Mouse (Mus musculus) frontal cortex, postnatal 10 days (tissue): ENCODE data around the gene Lmx1b.

Source experiments
- DNase-seq, 2 experiments: peaks; one replicate each; pipeline ENCODE4 v3.0.0; 2022; ENCODE audit warnings: low spot score in 2 of 2, mixed read lengths in 1 of 2

Lmx1b gene

GRCm38 (mm10) chr2:33643721-33644713, 3.7 kb upstream of the Lmx1b start:
- no peak for DNase-seq

GRCm38 (mm10) chr2:33642650-33643458, 2.5 kb upstream of the Lmx1b start:
- peak in 1 of 2 experiments; percentile 68 for DNase-seq

GRCm38 (mm10) chr2:33641859-33642571, 1.7 kb upstream of the Lmx1b start:
- no peak for DNase-seq

DNA sequence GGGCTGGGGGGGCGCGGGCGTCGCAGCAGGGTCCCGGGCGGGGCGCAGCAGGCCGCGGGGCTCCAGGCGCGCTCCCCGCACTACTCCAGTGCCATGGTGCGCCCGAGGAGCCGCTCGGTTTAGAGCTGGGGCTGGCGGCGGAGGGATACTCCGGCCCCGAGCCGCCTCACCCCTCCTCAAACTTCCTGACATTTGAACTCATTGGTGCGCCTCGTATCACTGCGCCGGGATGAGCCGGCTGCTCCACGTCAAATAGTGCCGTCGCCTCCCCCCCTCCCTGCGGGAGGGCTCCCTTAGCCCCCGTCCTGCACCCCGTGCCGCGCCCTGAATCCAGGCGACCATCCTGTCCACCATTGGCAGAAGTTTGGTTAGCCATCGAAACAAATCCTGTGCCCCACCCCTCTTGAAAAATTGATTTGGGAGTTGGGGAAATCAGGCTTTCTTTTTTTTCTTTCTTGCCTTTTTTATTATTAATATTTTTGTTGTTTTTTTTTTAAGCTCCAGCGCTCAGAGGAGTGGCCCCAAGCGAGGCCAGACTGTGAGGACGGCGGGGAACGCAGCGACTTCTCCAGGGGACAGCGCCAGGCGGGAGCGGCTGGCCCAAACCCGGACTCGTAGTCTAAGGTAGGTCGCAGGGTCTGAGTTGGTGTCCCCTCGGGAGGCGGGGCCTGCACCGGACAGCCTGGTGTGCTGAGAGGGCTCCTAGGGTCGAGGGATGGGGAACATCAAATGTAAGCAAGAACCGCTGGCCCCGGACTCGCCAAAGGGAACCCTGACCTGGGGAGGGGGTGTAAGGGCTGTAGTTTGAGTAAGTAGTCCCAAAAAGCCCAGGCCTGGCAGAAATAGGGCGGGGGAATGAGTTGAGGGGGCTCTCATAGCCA, 907 bp upstream of the Lmx1b start:
- no peak for DNase-seq

- DNase-seq = no peak
Measured at GRCm38 (mm10) chr2:33639301-33640170, 775 bp downstream of the Lmx1b start.

- DNase-seq = no peak
Measured at GRCm38 (mm10) chr2:33638141-33638733, 2.1 kb downstream of the Lmx1b start.

GRCm38 (mm10) chr2:33637288-33637687, 3.0 kb downstream of the Lmx1b start:
- DNase-seq = no peak

GRCm38 (mm10) chr2:33636628-33637188, 3.6 kb downstream of the Lmx1b start:
- DNase-seq = no peak

- DNase-seq = no peak
Measured at GRCm38 (mm10) chr2:33636117-33636521, 4.2 kb downstream of the Lmx1b start.

DNA sequence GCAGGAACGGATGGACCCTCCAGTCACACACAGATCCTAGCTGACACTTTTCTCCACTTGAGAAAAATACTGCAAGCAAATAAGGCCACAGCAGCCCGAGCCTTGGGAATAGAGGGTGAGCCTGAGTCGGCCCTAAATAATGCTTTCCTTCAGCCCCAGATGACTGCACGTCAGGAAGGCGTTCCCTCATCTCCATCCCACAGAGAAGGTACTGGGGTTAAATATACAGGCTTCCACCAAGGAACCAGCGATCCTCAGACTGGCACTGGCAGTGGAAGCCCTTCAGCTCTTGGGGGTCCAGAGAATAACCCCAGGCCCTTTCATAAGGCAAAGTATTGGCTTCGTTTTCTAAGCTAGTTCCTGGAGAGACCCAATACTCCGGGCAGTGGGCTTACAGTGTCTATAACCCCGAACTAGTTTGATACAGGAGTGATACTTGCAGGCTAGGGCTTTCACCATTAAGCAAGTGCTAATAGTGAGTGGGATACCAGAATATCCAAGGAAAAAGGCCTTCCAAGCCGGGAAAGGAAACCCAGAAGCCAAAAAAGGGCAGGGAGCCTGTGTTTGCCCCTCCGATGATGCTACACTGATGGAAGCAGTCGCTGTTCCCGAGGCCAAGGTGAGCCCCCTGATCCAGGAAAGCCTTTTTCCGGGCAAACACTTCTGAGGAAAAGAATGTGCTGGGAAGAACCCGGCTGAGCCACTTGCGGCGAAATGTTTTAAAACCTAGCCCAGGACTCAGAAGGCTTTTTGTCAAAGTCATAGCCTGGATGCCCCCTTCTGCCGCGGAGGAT, 4.8 kb downstream of the Lmx1b start:
- no peak for DNase-seq

DNA sequence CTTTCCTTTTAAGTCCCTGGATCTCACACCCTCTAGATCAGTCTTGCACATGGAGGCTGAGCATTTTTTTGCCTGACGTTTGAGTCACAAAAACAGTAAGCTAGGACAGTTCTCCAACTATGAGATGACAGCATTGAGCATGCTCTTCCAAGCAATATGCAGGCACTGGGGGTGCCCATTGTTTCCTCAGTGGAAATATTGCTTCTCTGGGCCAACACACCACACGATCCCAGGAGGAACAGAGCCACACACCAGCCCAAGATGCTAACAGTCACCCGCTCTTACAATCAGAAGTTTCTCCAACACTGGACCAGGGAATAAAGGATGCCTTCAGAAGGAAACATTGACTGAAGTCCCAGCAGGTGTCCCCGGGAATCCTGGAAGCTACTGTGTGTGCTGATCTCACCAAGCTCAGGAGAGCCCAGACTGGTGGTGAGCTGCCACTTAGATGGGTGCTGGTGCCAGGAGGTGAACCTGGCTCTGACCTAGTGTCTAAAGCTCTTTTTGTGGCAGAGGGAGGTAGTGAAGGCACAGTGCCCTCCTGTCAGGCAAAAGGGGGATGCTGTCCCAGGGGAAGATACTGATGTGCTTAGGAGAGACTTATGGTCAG, 5.7 kb downstream of the Lmx1b start:
- DNase-seq = no peak

- no peak for DNase-seq
Measured at GRCm38 (mm10) chr2:33633955-33634354, 6.4 kb downstream of the Lmx1b start.

GRCm38 (mm10) chr2:33633237-33633636, 7.1 kb downstream of the Lmx1b start:
- DNase-seq = no peak

GRCm38 (mm10) chr2:33632551-33633059, 7.7 kb downstream of the Lmx1b start:
- DNase-seq = no peak

DNA sequence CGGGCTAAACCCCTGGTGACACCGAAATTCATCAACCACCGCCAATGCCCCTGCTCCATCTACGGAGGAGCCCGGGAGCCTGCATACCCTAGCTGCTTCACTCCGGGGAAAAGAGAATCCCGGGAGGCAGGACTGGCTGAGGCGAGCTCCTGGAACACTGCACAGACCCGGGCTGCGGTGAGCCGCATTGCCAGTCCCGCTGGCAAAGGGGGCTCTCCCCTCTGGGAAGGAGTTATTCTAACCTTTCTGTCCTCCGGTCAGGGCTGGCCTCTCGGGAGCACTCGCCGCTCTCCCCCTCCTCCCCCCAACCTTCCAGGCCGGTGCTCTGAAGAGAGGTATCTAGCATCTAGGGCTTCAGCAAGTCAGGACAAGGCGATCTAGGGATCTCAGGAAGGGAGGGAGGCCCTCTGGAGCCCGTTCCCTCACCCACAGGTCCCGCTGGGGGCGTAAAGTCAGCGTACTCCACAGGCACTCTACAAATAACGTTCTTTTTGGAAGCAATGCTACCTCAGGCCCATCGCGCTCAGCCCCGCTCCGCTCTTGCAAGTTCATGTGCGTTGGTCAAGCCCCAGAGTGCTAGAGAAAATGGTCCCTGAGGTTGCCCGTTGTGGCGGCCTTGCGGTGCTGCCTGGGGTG, 8.5 kb downstream of the Lmx1b start:
- DNase-seq = no peak

DNA sequence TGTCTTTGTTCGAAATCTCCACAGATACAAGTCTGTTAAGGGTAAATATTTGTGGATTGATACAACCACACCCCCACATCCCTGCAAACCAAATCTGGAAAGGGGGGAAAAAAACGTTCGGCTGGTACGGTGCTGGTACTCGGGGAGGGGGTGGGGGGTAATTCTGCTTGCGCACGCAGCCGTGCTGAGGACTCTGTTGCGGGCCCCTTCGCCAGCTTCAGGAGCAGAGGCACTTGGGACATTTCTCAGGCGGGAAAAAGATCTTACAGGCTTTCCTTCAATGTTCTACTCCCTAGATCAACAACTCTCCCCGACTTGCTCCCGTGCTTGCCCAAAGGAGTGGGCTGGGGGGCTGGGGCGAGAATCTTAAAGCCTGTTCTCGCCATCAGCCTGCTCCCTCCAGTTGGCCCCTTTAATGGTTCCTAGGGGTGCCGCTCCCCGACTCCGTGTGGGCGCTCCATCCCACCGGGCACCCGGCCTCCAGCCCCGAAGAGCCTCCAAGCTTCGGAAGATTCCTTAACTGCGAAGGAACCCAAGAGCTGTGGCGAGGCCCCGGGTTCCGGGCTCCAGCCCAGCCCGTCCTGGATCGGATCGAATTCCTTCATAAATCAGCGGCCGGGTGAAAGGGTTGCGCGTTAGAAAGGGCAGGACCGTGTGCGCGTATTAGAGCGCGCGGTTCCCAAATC, 9.1 kb downstream of the Lmx1b start:
- DNase-seq = no peak
